Mouse (Mus musculus) MEL (cell line): ENCODE results near the gene Hck. TPM values are rescaled to one million over a fixed set of nuclear protein-coding genes. Genes with fewer than 3 reads are reported as not detected.

Experiments used
- DNase-seq: peaks from one replicate; pipeline ENCODE4 v3.0.0; 2011; ENCODE audit warnings: low read depth, low spot score
- H3K27ac ChIP-seq: 2 replicates; pipeline ENCODE4 v1.5.1; 2012; ENCODE audit warnings: low read depth, mild to moderate bottlenecking, control low read depth, low read length, moderate library complexity; ENCODE audit not compliant: control insufficient read depth
- H3K27me3 ChIP-seq, 2 experiments: fragments of 150-350 bp in 1 of 2; sonication (generic) in 1 of 2; 2 replicates each; pipeline ENCODE4 v1.6.1; 2012; ENCODE audit warnings: low read length in 2 of 2, mild to moderate bottlenecking in 2 of 2, improper control_type of control experiment in 1 of 2, moderate library complexity in 1 of 2; ENCODE audit not compliant: insufficient read depth in 2 of 2, control insufficient read depth in 1 of 2
- H3K36me3 ChIP-seq, 2 experiments: 2 replicates each; pipeline ENCODE4 v1.6.1; 2012 to 2014; ENCODE audit warnings: low read length in 2 of 2, improper control_type of control experiment in 1 of 2, inconsistent platforms in 1 of 2, mild to moderate bottlenecking in 1 of 2; ENCODE audit not compliant: insufficient read depth in 2 of 2, control insufficient read depth in 1 of 2
- H3K4me1 ChIP-seq, 2 experiments: fragments of 150-350 bp in 1 of 2; sonication (generic) in 1 of 2; 2 replicates each; pipeline ENCODE4 v1.6.1; 2012; ENCODE audit warnings: low read length in 2 of 2, improper control_type of control experiment in 1 of 2, mild to moderate bottlenecking in 1 of 2; ENCODE audit not compliant: insufficient read depth in 2 of 2, control insufficient read depth in 1 of 2
- H3K4me3 ChIP-seq, 2 experiments: fragments of 150-350 bp in 1 of 2; sonication (generic) in 1 of 2; 2 replicates each; pipeline ENCODE4 v1.5.1; 2012; ENCODE audit warnings: low read depth in 2 of 2, low read length in 2 of 2, mild to moderate bottlenecking in 2 of 2, moderate library complexity in 2 of 2, control low read depth in 1 of 2, improper control_type of control experiment in 1 of 2; ENCODE audit not compliant: control insufficient read depth in 1 of 2, insufficient read depth in 1 of 2
- H3K79me2 ChIP-seq: 2 replicates; pipeline ENCODE4 v1.6.1; 2012; ENCODE audit warnings: mild to moderate bottlenecking, low read length, moderate library complexity; ENCODE audit not compliant: control insufficient read depth, poor library complexity, insufficient read depth
- H3K9ac ChIP-seq: 2 replicates; pipeline ENCODE4 v1.6.1; 2012; ENCODE audit warnings: low read depth, mild to moderate bottlenecking, control low read depth, low read length, moderate library complexity; ENCODE audit not compliant: control insufficient read depth, poor library complexity, severe bottlenecking
- H3K9me3 ChIP-seq: fragments of 150-350 bp; sonication (generic); replicated peaks from 2 replicates; pipeline ENCODE4 v1.6.1; 2012; ENCODE audit warnings: mild to moderate bottlenecking, low read length, improper control_type of control experiment, moderate library complexity; ENCODE audit not compliant: insufficient read depth
- CHD2 ChIP-seq: IDR thresholded peaks from 2 replicates; pipeline ENCODE4 v1.6.1; 2011; ENCODE audit warnings: low read length, improper control_type of control experiment
- CTCF ChIP-seq, 3 experiments: IDR thresholded peaks in 2 of 3; conservative IDR thresholded peaks in 1 of 3; 2 replicates each; pipeline ENCODE4 v1.5.1; 2011 to 2012; ENCODE audit warnings: low read length in 3 of 3, low read depth in 2 of 3, mild to moderate bottlenecking in 2 of 3, improper control_type of control experiment in 1 of 3, inconsistent platforms in 1 of 3, mixed read lengths in 1 of 3, moderate library complexity in 1 of 3; ENCODE audit not compliant: control insufficient read depth in 1 of 3, insufficient read depth in 1 of 3, poor library complexity in 1 of 3, severe bottlenecking in 1 of 3
- ELF1 ChIP-seq: IDR thresholded peaks from 2 replicates; pipeline ENCODE4 v1.6.1; 2014; ENCODE audit warnings: low read depth, mild to moderate bottlenecking, inconsistent platforms, low read length, improper control_type of control experiment, moderate library complexity
- EP300 ChIP-seq, 2 experiments: IDR thresholded peaks; 2 replicates each; pipeline ENCODE4 v1.6.1; 2011; ENCODE audit warnings: improper control_type of control experiment in 2 of 2, low read length in 2 of 2, low read depth in 1 of 2, mild to moderate bottlenecking in 1 of 2
- ETS1 ChIP-seq: IDR thresholded peaks from 2 replicates; pipeline ENCODE4 v1.6.1; 2012; ENCODE audit warnings: low read depth, mild to moderate bottlenecking, inconsistent platforms, low read length, improper control_type of control experiment, moderate library complexity
- GABPA ChIP-seq: IDR thresholded peaks from 2 replicates; pipeline ENCODE4 v1.6.1; 2012; ENCODE audit warnings: low read depth, mild to moderate bottlenecking, inconsistent platforms, low read length, improper control_type of control experiment, moderate library complexity
- GATA1 ChIP-seq: IDR thresholded peaks from 2 replicates; pipeline ENCODE4 v1.6.1; 2011; ENCODE audit warnings: low read depth, low read length, improper control_type of control experiment
- HCFC1 ChIP-seq: IDR thresholded peaks from 2 replicates; pipeline ENCODE4 v1.6.1; 2012; ENCODE audit warnings: low read depth, mild to moderate bottlenecking, inconsistent platforms, low read length, improper control_type of control experiment, moderate library complexity
- JUND ChIP-seq: IDR thresholded peaks from 2 replicates; pipeline ENCODE4 v1.6.1; 2011; ENCODE audit warnings: low read depth, mild to moderate bottlenecking, improper control_type of control experiment, low read length
- MAFK ChIP-seq: IDR thresholded peaks from 2 replicates; pipeline ENCODE4 v1.6.1; 2011; ENCODE audit warnings: low read depth, mild to moderate bottlenecking, low read length, improper control_type of control experiment, borderline replicate concordance
- MAZ ChIP-seq: IDR thresholded peaks from 2 replicates; pipeline ENCODE4 v1.6.1; 2012; ENCODE audit warnings: low read depth, mild to moderate bottlenecking, inconsistent platforms, low read length, improper control_type of control experiment
- MXI1 ChIP-seq: IDR thresholded peaks from 2 replicates; pipeline ENCODE4 v1.6.1; 2011; ENCODE audit warnings: mild to moderate bottlenecking, low read depth, low read length, improper control_type of control experiment
- MYB ChIP-seq: IDR thresholded peaks from 2 replicates; pipeline ENCODE4 v1.6.1; 2011; ENCODE audit warnings: mild to moderate bottlenecking, low read depth, low read length, improper control_type of control experiment
- MYC ChIP-seq: IDR thresholded peaks from 2 replicates; pipeline ENCODE4 v1.6.1; 2011; ENCODE audit warnings: low read depth, mild to moderate bottlenecking, low read length, improper control_type of control experiment, moderate library complexity
- NELFE ChIP-seq: IDR thresholded peaks from 2 replicates; pipeline ENCODE4 v1.6.1; 2011; ENCODE audit warnings: low read depth, low read length, improper control_type of control experiment
- NRF1 ChIP-seq: IDR thresholded peaks from 2 replicates; pipeline ENCODE4 v1.6.1; 2014; ENCODE audit warnings: low read depth, mild to moderate bottlenecking, inconsistent platforms, low read length, improper control_type of control experiment, moderate library complexity; ENCODE audit not compliant: poor library complexity, insufficient read depth, severe bottlenecking
- POLR2AphosphoS2 ChIP-seq: IDR thresholded peaks from 2 replicates; pipeline ENCODE4 v1.6.1; 2011; ENCODE audit warnings: low read length, improper control_type of control experiment
- POLR2AphosphoS5 ChIP-seq: IDR thresholded peaks from 2 replicates; pipeline ENCODE4 v1.6.1; 2012; ENCODE audit warnings: low read depth, borderline replicate concordance, mild to moderate bottlenecking, inconsistent platforms, low read length, moderate library complexity, mixed read lengths
- RAD21 ChIP-seq: IDR thresholded peaks from 2 replicates; pipeline ENCODE4 v1.6.1; 2011; ENCODE audit warnings: mild to moderate bottlenecking, low read depth, low read length, improper control_type of control experiment
- SMC3 ChIP-seq: IDR thresholded peaks from 2 replicates; pipeline ENCODE4 v1.6.1; 2011; ENCODE audit warnings: low read depth, low read length, improper control_type of control experiment
- TAL1 ChIP-seq: IDR thresholded peaks from 2 replicates; pipeline ENCODE4 v1.6.1; 2012; ENCODE audit warnings: mild to moderate bottlenecking, inconsistent platforms, low read length, moderate library complexity, mixed read lengths
- TBP ChIP-seq: IDR thresholded peaks from 2 replicates; pipeline ENCODE4 v1.8.0; 2011; ENCODE audit warnings: low read depth, low read length, improper control_type of control experiment
- TCF12 ChIP-seq: IDR thresholded peaks from 2 replicates; pipeline ENCODE4 v1.6.1; 2014; ENCODE audit warnings: low read depth, mild to moderate bottlenecking, inconsistent platforms, low read length, improper control_type of control experiment, moderate library complexity
- UBTF ChIP-seq: IDR thresholded peaks from 2 replicates; pipeline ENCODE4 v1.6.1; 2012; ENCODE audit warnings: low read depth, mild to moderate bottlenecking, inconsistent platforms, low read length, improper control_type of control experiment, moderate library complexity, borderline replicate concordance; ENCODE audit not compliant: insufficient read depth
- USF1 ChIP-seq: IDR thresholded peaks from 2 replicates; pipeline ENCODE4 v1.6.1; 2014; ENCODE audit warnings: low read depth, mild to moderate bottlenecking, inconsistent platforms, low read length, improper control_type of control experiment, moderate library complexity
- ZC3H11A ChIP-seq: IDR thresholded peaks from 2 replicates; pipeline ENCODE4 v1.6.1; 2012; ENCODE audit warnings: low read depth, mild to moderate bottlenecking, inconsistent platforms, low read length, improper control_type of control experiment
- ZKSCAN1 ChIP-seq: IDR thresholded peaks from 2 replicates; pipeline ENCODE4 v1.6.1; 2012; ENCODE audit warnings: low read depth, mild to moderate bottlenecking, inconsistent platforms, low read length, improper control_type of control experiment, moderate library complexity
- ZMIZ1 ChIP-seq: IDR thresholded peaks from 2 replicates; pipeline ENCODE4 v1.6.1; 2012; ENCODE audit warnings: low read depth, mild to moderate bottlenecking, inconsistent platforms, low read length, improper control_type of control experiment, moderate library complexity
- ZNF384 ChIP-seq: IDR thresholded peaks from 2 replicates; pipeline ENCODE4 v1.6.1; 2012; ENCODE audit warnings: low read depth, mild to moderate bottlenecking, inconsistent platforms, low read length, improper control_type of control experiment
- polyA plus RNA-seq, 2 experiments: library from polyadenylated mRNA; stranded (reverse) in 1 of 2; unstranded in 1 of 2; fragments of >175 nt in 1 of 2; fragments of >200 nt in 1 of 2; gene quantifications; 2 replicates each; pipeline versions ENCODE4 v1.2.1 to v1.2.4; 2012; ENCODE audit warnings: low replicate concordance in 2 of 2, low read depth in 1 of 2; ENCODE audit not compliant: insufficient read length in 2 of 2, insufficient read depth in 1 of 2, missing spikeins in 1 of 2
- total RNA-seq: library from RNA; depleted of rRNA; stranded (reverse); fragments of 300-350 nt; gene quantifications from 2 replicates; pipeline ENCODE4 v1.2.3, GENCODE M21; 2012

Gene Hck
- total and polyA plus RNA-seq, 3 experiments, result not detected

- H3K4me1 ChIP-seq, result peaks cover 10 to 33% of the 10 kb centered on the region in 2 experiments
- H3K9ac ChIP-seq, result no peak overlapping the region
- H3K27ac ChIP-seq, result no peak overlapping the region
- H3K79me2 ChIP-seq, result peaks cover 31% of the 10 kb centered on the region
- H3K36me3 ChIP-seq, result peaks cover 2 to 39% of the 10 kb centered on the region in 2 experiments; a peak in 3 of 4 replicates
- no peaks in the 10 kb centered on the region for H3K27me3 ChIP-seq
- no peak for DNase-seq
- TF ChIP-seq ETS1, result no peak
- no peak for TF ChIP-seq POLR2AphosphoS5
- no peak for TF ChIP-seq ZMIZ1
- TF ChIP-seq JUND, result no peak
- TF ChIP-seq MAFK, result no peak
- no peak for TF ChIP-seq EP300 (IDR thresholded peaks at IDR 0.05; ENCODE audit: low read depth in 1 of 2, low read length in 2 of 2)
- TF ChIP-seq RAD21, result no peak
- TF ChIP-seq UBTF, result no peak
- no peak for TF ChIP-seq HCFC1
- no peak for TF ChIP-seq CTCF (IDR thresholded peaks at IDR 0.05 in 2 of 3, conservative IDR thresholded peaks at IDR 0.05 in 1 of 3; ENCODE audit: control insufficient read depth in 1 of 3, insufficient read depth in 1 of 3, low read depth in 2 of 3, low read length in 3 of 3, poor library complexity in 1 of 3, severe bottlenecking in 1 of 3)
- TF ChIP-seq USF1, result no peak
- TF ChIP-seq, all 39 proteins: peak for 0
- no peak overlapping the region for H3K4me3 ChIP-seq
- H3K9me3 ChIP-seq, result no peaks in the 10 kb centered on the region
Measured at GRCm38 (mm10) chr2:153167136-153167535, 58.9 kb downstream of the Hck start.

GRCm38 (mm10) chr2:153168134-153168820, 60.0 kb downstream of the Hck start:
- DNase-seq, result peak; percentile 80
- H3K27me3 ChIP-seq, result no peaks in the 10 kb centered on the region
- peaks cover 2 to 28% of the 10 kb centered on the region in 2 experiments; a peak in 3 of 4 replicates for H3K36me3 ChIP-seq
- peaks cover 10 to 27% of the 10 kb centered on the region in 2 experiments for H3K4me1 ChIP-seq
- 0 out of 4 replicates have a peak overlapping the region, but pooled peaks of 1 of the 2 experiments have one; percentile 10 for H3K4me3 ChIP-seq
- no peaks in the 10 kb centered on the region for H3K9me3 ChIP-seq
- peak overlapping the region; percentile 89 for H3K27ac ChIP-seq
- H3K9ac ChIP-seq, result peak overlapping the region; percentile 39
- peaks cover 22% of the 10 kb centered on the region for H3K79me2 ChIP-seq
- peak; percentile 50 for TF ChIP-seq CHD2
- peak; percentile 33; the same call in 1 of the 2 replicates for TF ChIP-seq TCF12
- no peak for TF ChIP-seq ZC3H11A
- TF ChIP-seq NELFE, result no peak; the same call in 1 of the 2 replicates
- TF ChIP-seq HCFC1, result 0 out of 2 replicates have a peak, but pooled peaks have one; percentile 16
- no peak for TF ChIP-seq POLR2AphosphoS5
- TF ChIP-seq POLR2AphosphoS2, result no peak
- no peak for TF ChIP-seq UBTF
- TF ChIP-seq ELF1, result no peak
- TF ChIP-seq SMC3, result no peak
- TF ChIP-seq CTCF (IDR thresholded peaks at IDR 0.05 in 2 of 3, conservative IDR thresholded peaks at IDR 0.05 in 1 of 3; ENCODE audit: control insufficient read depth in 1 of 3, insufficient read depth in 1 of 3, low read depth in 2 of 3, low read length in 3 of 3, poor library complexity in 1 of 3, severe bottlenecking in 1 of 3), result no peak
- no peak for TF ChIP-seq TBP
- TF ChIP-seq NRF1, result no peak
- TF ChIP-seq MXI1, result peak; percentile 72
- no peak for TF ChIP-seq JUND
- TF ChIP-seq GABPA, result no peak
- no peak for TF ChIP-seq TAL1
- TF ChIP-seq MYB, result peak; percentile 88
- TF ChIP-seq RAD21, result no peak
- no peak for TF ChIP-seq ZKSCAN1
- TF ChIP-seq MYC, result no peak
- peak; percentile 87 for TF ChIP-seq ZNF384
- TF ChIP-seq MAFK, result no peak
- TF ChIP-seq MAZ, result no peak
- TF ChIP-seq GATA1, result no peak
